Mouse (Mus musculus): Measurements from ENCODE around the gene Naip5.
"Not testable (repeated sequence)": the region's sequence is repeated elsewhere in the genome, so short reads cannot be mapped to it uniquely, and the experiment has no call there.

Gene Naip5

DNA sequence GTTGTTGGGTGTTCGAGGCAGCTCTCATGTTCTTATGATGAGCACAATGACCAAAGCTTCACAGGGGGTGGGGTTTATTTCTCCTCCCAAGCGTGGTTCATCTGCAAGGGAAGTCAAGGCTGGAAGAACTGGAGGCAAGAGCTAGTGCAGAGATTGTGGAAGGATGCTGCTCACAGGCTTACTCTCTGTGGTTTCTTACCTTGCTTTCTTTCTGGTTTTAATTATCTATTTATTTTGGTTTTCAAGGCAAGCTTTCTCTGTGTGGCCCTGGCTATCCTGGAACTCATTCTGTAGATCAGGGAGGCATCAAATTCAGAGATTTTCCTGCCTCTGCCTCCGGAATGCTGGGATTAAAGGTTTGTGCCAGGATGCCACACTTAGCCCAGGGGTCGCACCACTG lies at the start of gene Naip5:
Gene Naip5 (minus strand): TSS at position 101 of the 400 bp plus-strand sequence.
- not testable (repeated sequence) for DNase-seq (ENCODE audit: low read depth, low spot score)

DNA sequence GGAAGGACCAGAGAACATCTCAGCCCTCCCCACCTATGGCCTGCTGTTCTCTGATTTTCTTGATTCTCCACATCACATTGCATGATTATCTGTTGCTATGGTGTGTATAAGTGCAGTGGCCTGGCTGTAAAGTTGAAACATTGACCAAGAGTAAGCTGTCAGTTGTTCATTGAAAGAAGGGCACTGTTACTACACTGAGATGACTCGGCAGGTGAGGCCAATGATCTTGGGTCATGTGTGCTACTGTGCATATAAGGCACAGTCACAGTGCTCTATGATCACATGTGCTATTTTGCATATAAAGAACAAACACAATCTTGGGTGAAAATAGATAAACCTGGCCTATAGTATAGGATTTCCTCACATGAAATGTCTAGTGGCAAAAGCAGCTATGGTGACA lies 38.5 kb upstream of the Naip5 start:
- no peak for DNase-seq (ENCODE audit: low read depth, low spot score)

DNA sequence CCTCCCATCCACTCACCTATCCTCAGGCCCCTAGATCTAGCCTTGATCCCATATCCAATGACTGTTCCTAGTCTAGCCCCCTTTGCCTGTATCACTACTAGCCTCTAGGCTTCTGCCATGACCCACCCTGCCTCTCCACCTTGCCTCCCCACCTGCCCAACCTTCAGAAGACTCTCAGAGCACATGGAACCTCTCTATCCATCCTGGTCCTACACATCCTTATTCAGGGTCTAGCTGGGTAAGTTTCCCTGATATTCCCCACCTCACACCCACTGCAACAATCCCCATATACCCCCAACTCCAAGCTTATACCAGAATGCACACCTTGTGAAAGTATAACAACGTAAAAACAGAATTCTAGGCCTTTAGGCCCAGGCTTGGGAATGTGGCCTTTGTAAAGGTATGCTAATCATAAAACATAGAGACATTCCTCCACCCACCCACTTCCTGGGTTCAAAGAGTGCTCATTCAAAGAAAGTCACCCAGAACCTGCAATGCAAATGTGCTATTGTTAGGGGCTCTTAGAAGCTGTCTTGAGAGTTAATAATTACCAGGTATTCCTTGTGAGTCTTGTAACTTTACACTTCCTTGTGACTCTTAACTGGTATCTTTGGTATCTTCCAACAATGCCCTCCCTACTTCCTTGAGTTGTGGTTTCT lies 25.5 kb upstream of the Naip5 start:
- DNase-seq (ENCODE audit: low read depth, low spot score): not testable (repeated sequence)

DNA sequence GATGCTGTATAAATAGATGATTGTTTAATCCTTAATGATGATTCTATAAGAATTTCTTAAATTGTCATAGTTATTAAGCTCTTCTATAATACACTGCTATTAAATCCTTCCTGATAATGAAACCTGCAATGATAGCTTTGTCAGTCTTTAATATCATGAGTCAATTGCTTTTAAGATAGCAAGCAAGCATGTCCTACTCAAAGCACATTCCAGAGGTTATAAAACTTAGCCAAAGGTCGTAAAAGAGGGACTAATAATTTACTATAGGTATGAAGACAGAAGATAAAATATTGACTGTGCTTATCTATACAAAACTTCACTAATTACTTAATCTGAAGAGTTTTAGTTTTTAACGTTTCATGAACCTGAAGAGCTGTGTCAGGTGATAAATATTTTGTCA lies 10.9 kb upstream of the Naip5 start:
- DNase-seq (ENCODE audit: low read depth, low spot score): not testable (repeated sequence)

DNA sequence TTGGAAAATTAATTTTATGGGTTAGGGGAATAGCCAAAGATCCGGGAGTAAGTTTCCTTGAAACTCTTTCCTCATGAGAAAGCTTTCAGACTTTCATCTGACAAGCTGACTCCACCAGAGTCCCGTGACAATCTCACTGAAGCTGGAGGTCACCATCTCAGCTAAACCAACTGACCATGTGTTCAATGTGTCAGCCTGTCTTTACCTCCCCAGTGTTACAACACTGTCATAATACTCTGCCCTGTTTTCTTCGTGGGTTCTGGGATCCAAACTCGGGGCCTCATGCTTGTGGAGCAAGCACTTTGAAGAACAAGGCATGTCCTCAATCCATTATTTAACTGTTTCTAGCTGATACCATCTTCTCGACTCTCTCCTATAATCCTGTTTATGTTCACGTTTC lies 9.8 kb upstream of the Naip5 start:
- not testable (repeated sequence) for DNase-seq (ENCODE audit: low read depth, low spot score)

DNA sequence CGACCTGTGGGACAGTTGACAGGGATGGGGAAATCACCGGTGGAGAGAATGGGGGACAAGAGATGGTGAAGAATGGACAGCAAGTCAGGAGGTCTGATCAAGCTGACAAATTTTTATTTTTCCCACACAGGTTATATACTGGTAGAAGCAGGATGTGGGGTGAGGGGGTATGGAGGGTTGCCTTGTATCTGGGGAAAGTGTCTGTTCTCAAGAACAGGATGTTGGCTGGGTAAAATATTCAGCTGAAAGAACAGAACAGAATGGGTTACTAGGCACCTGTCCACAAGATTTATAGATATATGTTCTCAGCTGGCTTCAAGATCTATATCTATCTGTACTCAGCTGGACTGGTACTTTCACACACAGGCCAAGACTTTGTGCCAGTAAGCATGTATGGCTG lies 5.8 kb upstream of the Naip5 start:
- not testable (repeated sequence) for DNase-seq (ENCODE audit: low read depth, low spot score)

DNA sequence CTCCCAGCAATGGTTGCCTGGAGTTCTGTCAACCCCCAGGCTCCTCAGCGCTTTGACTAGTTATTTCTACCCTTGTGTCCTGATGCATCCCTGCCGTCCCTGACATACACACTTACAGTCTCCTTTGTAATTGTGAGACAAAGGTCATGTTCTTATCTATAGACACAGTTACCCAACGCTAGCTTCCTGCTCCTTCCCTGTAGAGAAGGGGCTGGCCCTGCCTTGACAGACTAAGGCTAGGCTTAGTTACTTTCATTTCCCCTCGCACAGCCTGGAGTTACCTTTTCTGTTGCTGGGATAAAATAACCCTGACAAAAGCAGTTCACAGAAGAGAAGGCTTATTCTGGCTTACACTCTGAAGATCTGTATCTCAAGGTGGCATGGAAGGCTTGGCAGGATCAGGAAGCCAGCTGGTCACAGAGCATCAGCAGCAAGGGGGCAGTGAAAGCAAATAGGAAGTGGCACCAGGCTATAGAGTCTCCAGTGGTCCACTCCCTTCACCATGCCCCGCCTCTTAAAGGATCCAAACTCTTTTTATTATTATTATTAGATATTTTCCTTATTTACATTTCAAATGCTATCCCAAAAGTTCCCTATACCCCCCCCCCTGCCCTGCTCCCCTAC lies 885 bp upstream of the Naip5 start:
- DNase-seq (ENCODE audit: low read depth, low spot score): peak; percentile 7

DNA sequence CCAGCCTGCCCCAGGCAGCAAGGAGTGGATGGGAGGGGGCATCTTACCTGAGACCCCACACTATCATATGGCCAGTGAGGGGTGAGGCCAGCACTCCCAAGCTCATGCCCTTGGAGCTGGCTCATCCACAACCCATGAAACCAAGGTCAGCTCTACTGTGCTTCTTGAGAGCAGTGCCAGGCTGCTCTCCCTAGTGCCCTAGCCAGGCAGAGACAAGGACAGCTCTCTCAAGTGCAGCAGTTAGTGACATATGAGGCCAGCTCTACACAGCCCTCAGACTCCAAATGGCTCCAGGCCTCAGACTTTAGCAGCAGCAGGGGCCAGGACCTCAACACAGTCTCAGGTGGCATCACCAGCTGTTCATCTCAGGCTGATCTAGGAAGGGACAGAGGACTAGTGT lies 2.4 kb downstream of the Naip5 start:
- peak; percentile 0 for DNase-seq (ENCODE audit: low read depth, low spot score)

DNA sequence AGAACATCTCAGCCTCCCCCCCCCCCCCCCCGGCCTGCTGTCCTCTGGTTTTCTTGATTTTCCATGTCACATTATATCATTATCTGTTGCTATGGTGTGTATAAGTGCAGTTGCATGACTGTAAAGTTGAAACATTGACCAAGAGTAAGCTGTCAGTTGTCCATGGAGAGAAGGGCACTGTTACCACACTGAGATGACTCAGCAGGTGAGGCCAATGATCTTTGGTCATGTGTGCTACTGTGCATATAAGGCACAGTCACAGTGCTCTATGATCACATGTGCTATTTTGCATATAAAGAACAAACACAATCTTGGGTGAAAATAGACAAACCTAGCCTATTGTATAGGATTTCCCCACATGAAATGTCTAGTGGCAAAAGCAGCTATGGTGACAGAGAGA lies 32.4 kb downstream of the Naip5 start:
- DNase-seq (ENCODE audit: low read depth, low spot score): not testable (repeated sequence)

DNA sequence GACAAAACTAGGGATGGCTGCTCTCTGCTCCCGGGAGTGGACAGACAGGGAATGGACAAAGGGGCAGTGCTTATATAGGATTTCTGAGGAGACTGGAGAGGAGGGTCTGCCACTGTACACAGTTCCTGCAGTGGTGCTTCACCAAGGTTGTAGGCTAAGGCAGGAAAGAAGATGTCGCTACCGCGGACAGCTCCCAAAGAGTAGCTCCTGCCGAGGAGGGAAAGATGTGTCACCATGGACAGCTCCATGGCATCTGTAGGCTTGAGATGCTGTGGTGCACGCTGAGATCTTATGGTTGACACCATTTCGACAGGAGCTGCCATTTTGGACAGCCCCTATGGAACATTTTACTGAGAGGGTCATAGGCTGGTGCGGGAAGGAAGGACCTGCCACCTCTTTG lies 35.6 kb downstream of the Naip5 start:
- DNase-seq (ENCODE audit: low read depth, low spot score): peak; percentile 33

DNA sequence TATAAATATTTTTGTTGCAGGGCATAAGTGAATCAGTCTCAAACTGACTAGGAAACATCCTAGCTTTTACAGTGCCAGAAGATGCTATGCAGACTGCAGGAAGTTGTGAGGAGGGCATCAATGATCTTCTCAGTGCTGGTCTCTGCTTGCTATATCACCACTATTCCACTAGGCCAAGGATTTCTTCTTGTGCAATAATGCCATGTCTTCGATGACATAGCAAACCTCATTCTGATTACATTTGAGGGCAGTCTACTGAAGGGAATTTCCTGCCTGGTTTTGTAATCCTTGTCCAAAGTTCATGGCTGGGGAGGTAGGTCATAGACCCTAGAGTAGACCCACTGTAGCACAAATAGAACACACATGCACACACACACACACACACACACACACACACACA lies 42.8 kb downstream of the Naip5 start:
- DNase-seq (ENCODE audit: low read depth, low spot score): no peak

DNA sequence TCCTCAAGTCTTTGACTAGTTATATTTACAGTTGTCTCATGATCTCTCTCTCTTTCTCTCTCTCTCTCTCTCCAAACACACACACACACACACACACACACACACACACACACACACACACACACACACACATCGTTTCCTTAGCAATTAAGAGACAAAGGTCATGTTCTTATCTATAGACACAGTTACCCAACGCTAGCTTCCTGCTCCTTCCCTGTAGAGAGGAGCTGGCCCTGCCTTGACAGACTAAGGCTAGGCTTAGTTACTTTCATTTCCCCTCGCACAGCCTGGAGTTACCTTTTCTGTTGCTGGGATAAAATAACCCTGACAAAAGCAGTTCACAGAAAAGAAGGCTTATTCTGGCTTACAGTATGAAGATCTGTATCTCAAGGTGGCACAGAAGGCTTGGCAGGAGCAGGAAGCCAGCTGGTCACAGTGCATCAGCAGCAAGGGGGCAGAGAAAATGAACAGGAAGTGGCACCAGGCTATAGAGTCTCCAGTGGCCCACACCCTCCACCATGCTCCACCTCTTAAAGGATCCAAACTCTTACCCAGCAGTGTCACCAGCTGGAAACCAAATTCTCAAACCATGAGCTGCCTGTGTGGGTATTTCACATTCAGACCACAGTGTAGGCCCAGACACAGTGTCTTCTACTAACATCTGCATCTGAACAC lies 44.3 kb downstream of the Naip5 start, which contains the start of gene Naip2:
Gene Naip2 (minus strand): TSS at position 434 of the 675 bp plus-strand sequence.
- peak; percentile 42 for DNase-seq (ENCODE audit: low read depth, low spot score)

DNA sequence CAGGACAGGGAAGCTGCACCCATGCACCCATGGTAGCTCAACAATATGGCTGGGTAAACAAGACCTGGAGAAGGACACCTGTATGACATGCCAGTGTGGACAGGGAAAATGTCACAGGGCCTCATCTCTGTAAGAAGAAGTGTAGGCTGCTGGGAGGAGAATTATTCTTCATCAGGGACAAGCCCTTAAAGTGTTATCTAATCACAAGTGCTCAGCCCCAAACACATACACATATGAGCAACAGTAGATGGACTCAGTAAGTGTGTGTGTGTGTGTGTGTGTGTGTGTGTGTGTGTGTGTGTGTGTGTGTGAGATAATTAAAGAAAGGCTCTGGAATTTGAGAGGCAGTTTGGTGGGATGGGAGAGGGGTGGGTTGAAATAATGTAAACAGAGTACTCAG lies 45.3 kb downstream of the Naip5 start:
- no peak for DNase-seq (ENCODE audit: low read depth, low spot score)

DNA sequence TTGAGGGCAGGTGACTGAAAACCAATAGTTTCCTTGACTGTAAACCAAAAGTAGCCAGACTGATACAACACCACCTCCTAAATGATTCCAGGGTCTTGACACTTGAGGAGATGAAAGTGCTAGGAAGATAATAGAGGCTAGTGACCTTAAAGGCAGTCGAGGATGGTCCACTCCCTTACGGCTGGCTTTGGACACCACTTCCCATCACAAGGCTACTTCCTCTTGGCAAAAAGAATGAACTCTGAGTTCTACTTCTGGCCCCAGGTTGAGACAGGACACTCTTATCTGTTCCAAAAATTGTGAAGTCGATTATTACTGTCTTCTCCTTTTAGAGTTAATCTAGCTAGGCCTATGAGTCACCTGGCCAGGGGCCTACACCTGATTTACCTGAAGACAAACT lies 50.7 kb downstream of the Naip5 start:
- no peak for DNase-seq (ENCODE audit: low read depth, low spot score)

DNA sequence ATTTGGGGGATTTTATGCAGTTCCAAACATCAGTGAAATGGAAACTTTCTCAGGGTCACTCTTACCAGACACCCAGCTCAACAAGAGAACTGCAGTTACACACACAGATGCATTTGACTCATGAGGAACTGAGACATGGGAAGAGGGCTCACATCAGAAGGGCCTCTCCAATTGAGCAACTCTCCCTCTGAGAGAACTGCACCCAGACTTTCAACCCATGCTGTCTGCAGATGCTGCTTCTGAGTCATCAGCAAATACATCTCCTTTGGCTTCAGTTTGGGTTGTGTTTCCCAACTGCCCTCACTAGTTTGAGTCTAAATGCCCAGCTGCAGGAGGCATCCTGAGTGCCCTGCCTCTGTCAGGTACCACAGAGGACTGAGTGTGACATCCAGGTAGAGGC lies 63.0 kb downstream of the Naip5 start:
- not testable (repeated sequence) for DNase-seq (ENCODE audit: low read depth, low spot score)

DNA sequence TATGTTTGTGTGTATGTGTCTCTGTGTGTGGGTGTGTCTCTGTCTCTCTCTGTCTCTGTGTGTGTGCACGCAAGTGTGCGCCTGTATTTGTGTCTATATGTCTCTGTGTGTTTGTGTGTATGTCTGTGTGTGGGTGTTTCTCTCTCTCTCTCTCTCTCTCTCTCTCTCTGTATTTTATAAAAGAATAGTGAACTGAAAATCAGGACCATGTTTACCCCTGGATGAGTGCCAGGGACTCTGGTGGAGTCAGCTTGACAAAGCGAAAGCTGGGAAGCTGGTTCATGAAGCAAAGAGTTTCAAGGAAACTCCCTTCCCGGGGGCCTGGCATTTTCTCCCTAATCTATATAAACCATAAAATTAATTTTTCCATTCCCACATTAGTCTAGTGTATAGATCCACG lies 71.8 kb downstream of the Naip5 start:
- DNase-seq (ENCODE audit: low read depth, low spot score): not testable (repeated sequence)

DNA sequence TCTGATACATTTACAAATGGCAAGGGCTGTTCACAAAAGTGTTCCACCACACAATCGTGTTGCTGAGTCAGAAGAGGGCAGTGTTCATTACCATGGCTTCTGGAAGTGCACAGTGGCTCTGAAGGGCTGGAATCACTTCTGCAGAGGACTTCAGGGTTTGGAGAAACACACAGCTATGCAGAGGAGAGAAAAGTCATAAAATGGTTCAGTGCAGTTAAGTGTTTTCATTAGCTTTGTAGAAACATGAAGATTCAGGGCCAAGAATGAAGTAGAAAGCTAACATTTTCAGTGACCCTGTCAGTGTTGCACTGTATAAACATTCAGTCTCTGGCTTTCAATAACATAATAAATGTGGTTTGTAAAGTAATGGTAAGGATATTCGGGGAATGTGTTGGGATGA lies 79.7 kb downstream of the Naip5 start:
- not testable (repeated sequence) for DNase-seq (ENCODE audit: low read depth, low spot score)

DNA sequence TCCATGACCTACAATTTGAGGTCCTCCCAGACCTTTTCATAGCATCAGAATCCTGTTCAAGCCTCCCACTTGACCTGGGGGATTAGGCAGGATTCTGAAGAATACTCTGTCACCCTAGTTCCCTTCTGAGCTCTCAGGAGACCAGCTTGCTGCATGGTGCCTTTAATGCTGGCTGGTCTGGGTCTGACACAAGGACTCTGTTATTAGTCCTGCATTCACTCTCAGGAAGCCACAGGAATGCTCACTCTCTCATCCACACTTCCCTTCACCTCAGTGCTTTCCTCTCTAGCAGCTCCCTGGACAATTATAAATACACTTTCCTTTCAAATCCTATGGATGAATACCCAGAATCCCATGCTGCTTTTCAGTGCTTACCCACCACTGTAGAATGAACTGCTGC lies 83.7 kb downstream of the Naip5 start:
- not testable (repeated sequence) for DNase-seq (ENCODE audit: low read depth, low spot score)

Measured in CD4-positive, CD25-positive, alpha-beta regulatory T cell, adult 2 months (primary cell).